Mouse (Mus musculus) left cerebral cortex, adult 8-10 months (tissue): ENCODE data around the gene Klf12. TPM values are rescaled to one million over a fixed set of nuclear protein-coding genes. Genes with fewer than 3 reads are reported as not detected.
"Not testable (repeated sequence)": the region's sequence is repeated elsewhere in the genome, so short reads cannot be mapped to it uniquely, and the experiment has no call there.

Experiments
- DNase-seq, 2 experiments: peaks; one replicate each; pipeline ENCODE4 v3.0.0; 2022; ENCODE audit warnings: low spot score in 2 of 2
- total RNA-seq, 4 experiments: library from RNA; stranded (reverse); gene quantifications; 2 replicates each; pipeline ENCODE4 v1.2.4; 2022

The Klf12 gene
- total RNA-seq, 4 experiments from 2014 or later: 44.0 to 61.2 (median 51.3) TPM

DNA sequence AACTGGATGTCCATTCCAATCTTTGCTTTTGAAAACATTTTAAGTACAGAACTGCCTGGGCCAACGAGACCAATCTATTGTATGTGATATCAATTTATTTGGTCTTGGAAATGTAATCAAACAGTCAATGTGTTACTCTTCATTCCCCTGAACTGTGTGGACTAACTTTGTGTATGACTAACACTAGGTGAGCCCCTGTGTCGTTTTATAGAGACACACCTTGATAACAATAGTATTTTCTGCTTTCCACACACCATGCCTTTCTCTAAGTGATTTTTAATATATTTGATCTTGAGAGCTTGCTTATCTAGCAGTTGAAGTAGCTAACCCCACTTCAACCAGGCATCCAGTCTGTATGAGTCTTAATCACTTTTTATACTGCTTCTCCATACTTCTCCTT lies 398.0 kb downstream of the Klf12 start:
- no peak for DNase-seq

DNA sequence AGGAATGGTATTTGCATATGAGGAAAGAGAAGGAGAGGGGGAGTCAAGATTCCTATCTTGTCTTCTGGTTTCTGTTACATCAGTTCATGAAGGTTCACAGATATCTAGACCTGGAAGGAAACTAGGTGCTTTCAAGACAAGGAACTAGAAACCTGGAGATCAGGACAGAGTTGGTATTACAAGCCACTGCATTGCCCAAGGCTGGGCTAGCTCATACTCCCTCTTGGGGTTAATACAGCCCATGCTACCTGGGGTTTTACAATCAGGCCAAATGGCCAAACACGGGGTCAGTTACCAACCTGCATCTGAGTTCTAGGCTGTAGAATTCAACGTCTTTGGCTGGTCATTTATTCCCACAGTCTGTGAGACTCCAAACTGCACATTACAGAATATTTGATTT lies 398.9 kb downstream of the Klf12 start:
- DNase-seq: no peak

DNA sequence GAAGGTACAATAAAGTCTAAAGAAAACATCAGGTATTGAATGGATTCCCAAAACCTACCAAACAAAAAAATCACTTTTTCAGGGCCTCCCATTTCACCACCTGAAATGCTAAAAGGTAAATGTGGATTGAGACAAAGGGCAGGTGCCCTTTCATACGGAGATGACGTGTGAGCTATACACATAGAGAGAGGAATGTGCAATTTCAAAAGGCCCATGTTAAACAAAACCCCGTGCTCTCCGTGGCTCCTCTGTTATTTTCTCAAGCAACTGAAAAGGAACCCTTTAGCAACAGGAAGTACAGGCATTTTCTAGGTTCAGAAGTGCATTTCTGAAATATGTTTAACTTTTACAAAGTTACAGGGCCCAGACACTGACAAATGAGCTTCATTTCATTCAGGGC lies 399.4 kb downstream of the Klf12 start:
- no peak for DNase-seq

- no peak for DNase-seq
These were observed 407.5 kb downstream of the Klf12 start for GRCm38 (mm10) chr14:99876791-99877578.

GRCm38 (mm10) chr14:99873725-99874124 lies 410.8 kb downstream of the Klf12 start:
- no peak for DNase-seq

GRCm38 (mm10) chr14:99856158-99857011 lies 428.1 kb downstream of the Klf12 start:
- no peak for DNase-seq

DNA sequence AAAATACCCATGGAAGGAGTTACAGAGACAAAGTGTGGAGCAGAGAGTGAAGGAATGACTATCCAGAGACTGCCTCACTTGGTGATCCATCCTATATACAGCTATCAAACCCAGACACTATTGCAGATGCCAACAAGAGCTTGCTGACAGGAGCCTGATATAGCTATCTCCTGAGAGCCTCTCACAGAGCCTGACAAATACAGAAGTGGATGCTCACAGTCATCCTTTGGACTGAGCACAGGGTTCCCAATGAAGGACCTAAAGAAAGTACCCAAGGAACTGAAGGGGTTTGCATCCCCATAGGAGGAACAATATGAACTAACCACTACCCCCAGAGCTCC lies 430.0 kb downstream of the Klf12 start:
- not testable (repeated sequence) for DNase-seq

DNA sequence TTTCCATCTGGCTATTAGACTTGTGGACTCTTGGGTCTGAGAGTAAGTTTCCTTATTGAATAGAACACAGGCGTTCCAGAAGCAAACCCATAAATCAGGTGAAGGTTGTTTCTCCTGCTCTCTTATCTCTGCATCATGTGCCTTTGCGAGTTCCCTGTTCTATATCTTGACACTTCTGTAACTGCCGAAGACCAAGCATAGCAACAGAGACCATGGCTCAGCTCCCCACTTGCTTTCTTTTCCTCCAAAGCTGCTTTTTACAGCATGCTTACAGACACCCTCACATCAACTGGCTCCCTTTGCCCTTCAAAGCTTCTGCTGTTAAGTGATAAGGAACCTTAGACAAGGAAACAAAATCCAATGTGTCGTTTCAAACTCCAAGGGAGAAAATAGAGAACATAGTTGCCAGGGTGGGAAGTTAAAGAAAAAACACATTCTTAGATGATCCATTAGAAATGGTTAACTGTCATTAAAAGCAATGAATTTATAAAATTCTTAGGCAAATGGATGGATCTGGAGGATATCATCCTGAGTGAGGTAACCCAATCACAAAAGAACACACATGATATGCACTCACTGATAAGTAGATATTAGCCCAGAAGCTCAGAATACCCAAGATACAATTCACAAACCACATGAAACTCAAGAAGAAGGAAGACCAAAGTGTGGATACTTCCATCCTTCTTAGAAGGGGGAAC lies 430.6 kb downstream of the Klf12 start:
- DNase-seq: not testable (repeated sequence)

DNA sequence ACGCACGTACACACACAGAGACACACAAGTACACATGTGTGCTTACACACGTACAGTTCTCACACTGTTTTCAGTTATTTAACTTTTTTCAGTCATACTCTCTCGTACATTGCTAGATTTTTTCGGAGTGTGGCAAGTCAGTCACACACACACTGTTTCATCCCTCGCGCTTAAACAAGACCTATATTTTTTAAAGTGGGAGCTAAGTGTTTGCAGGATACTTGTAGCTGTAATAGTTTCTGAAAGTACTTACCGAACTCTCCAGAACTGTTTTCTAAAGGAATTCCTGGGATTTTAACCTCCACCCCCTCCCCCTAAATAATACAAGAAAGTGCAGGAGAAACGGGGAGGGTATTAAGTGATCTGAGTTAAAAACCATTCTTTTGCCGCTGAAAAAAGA lies 434.1 kb downstream of the Klf12 start:
- no peak for DNase-seq

- no peak for DNase-seq
These were observed 437.0 kb downstream of the Klf12 start for GRCm38 (mm10) chr14:99847502-99847901.

DNA sequence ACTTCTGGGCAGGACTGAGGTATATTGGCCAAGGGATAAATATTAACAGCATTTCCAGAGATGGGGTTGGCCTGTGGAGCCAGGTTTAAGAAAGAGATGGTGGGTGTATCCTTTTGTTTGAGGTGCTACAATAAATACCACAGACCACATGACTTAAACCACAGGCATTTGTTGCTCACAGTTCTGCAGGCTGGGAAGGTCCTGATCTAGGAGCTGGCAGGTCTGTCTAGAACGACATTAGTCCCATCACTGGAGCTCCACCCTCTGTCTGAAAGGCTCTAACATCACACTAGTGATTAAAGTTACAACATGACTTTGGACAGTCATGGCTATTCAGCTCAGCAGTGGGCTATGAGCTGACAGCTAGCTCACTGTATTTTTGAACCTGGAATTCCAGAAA lies 457.8 kb downstream of the Klf12 start:
- DNase-seq: no peak
